Mouse (Mus musculus): Measurements from ENCODE around the gene Tmed9. TPM values are rescaled to one million over a fixed set of nuclear protein-coding genes. Genes with fewer than 3 reads are reported as not detected.
A peak's percentile ranks its signal among the peaks of the same experiment; 100 is the strongest.

Tmed9 gene
- polyA plus RNA-seq, 1 experiment from 2014 or later = 55.6 TPM

- peak overlapping the region; percentile 49 for H3K4me2 ChIP-seq (ENCODE audit: low read depth, low read length)
- WGBS = 5% methylated on average over 29 of the region's 29 CpGs
- peak overlapping the region; percentile 87 for H3K4me3 ChIP-seq (ENCODE audit: low read depth, low read length)
- no peaks in the 10 kb centered on the region for H3K27me3 ChIP-seq (ENCODE audit: control insufficient read depth, insufficient read depth, low read length)
- no peaks in the 10 kb centered on the region; the same call in 1 of the 2 replicates for H3K4me1 ChIP-seq (ENCODE audit: control insufficient read depth, insufficient read depth, low read length)
- peak; percentile 98 for DNase-seq (ENCODE audit: low spot score)
- no peaks in the 10 kb centered on the region for H3K9me3 ChIP-seq (replicated peaks; ENCODE audit: control insufficient read depth, low read length)
- H3K9ac ChIP-seq (replicated peaks; ENCODE audit: low read length) = peak overlapping the region; percentile 87
- H3K36me3 ChIP-seq (replicated peaks; ENCODE audit: control insufficient read depth, insufficient read depth, low read depth, low read length) = peaks cover 8% of the 10 kb centered on the region
- 0 out of 2 replicates have a peak overlapping the region, but pooled peaks have one; percentile 47 for H3K27ac ChIP-seq (replicated peaks; ENCODE audit: low read depth, low read length)
- peak; percentile 99 for ATAC-seq (replicated peaks; ENCODE audit: insufficient number of reproducible peaks, low FRiP score, low TSS enrichment, low read depth)
Observed at GRCm38 (mm10) chr13:55592512-55593253, 19.2 kb downstream of the Tmed9 start.

- H3K4me2 ChIP-seq (ENCODE audit: low read depth, low read length) = peak overlapping the region; percentile 49
- no peaks in the 10 kb centered on the region for H3K9me3 ChIP-seq (replicated peaks; ENCODE audit: control insufficient read depth, low read length)
- ATAC-seq (replicated peaks; ENCODE audit: insufficient number of reproducible peaks, low FRiP score, low TSS enrichment, low read depth) (peak; percentile 51), DNase-seq (ENCODE audit: low spot score) (no peak)
- peak overlapping the region; percentile 47; the same call in 1 of the 2 replicates for H3K27ac ChIP-seq (replicated peaks; ENCODE audit: low read depth, low read length)
- H3K27me3 ChIP-seq (ENCODE audit: control insufficient read depth, insufficient read depth, low read length) = no peaks in the 10 kb centered on the region
- WGBS = under 1% methylated on average over 31 of the region's 31 CpGs
- peaks cover 8% of the 10 kb centered on the region for H3K36me3 ChIP-seq (replicated peaks; ENCODE audit: control insufficient read depth, insufficient read depth, low read depth, low read length)
- H3K4me1 ChIP-seq (ENCODE audit: control insufficient read depth, insufficient read depth, low read length) = no peaks in the 10 kb centered on the region; the same call in 1 of the 2 replicates
- peak overlapping the region; percentile 87 for H3K4me3 ChIP-seq (ENCODE audit: low read depth, low read length)
- peak overlapping the region; percentile 87 for H3K9ac ChIP-seq (replicated peaks; ENCODE audit: low read length)
Observed at GRCm38 (mm10) chr13:55593254-55593747, 19.8 kb downstream of the Tmed9 start.

GRCm38 (mm10) chr13:55595375-55595774 is 21.8 kb downstream of the Tmed9 start:
- H3K9ac ChIP-seq (replicated peaks; ENCODE audit: low read length) = no peak overlapping the region
- WGBS = 85% methylated on average over 12 of the region's 12 CpGs
- ATAC-seq (replicated peaks; ENCODE audit: insufficient number of reproducible peaks, low FRiP score, low TSS enrichment, low read depth) = no peak

GRCm38 (mm10) chr13:55596802-55597201 is 23.3 kb downstream of the Tmed9 start:
- peaks cover 2% of the 10 kb centered on the region for H3K4me1 ChIP-seq (ENCODE audit: control insufficient read depth, insufficient read depth, low read length)

More at GRCm38 (mm10) chr13:55595375-55595774, 21.8 kb downstream of the Tmed9 start:
- Histone ChIP-seq H3K27ac (replicated peaks; ENCODE audit: low read depth, low read length) (no peak overlapping the region), H3K4me3 (ENCODE audit: low read depth, low read length) (no peak overlapping the region), H3K27me3 (ENCODE audit: control insufficient read depth, insufficient read depth, low read length) (no peaks in the 10 kb centered on the region), H3K4me1 (ENCODE audit: control insufficient read depth, insufficient read depth, low read length) (peaks cover 2% of the 10 kb centered on the region), H3K4me2 (ENCODE audit: low read depth, low read length) (no peak overlapping the region), H3K36me3 (replicated peaks; ENCODE audit: control insufficient read depth, insufficient read depth, low read depth, low read length) (peaks cover 8% of the 10 kb centered on the region), H3K9me3 (replicated peaks; ENCODE audit: control insufficient read depth, low read length) (no peaks in the 10 kb centered on the region)
- DNase-seq (ENCODE audit: low spot score) = no peak

GRCm38 (mm10) chr13:55599566-55600540 is 26.3 kb downstream of the Tmed9 start, which contains the start of gene B4galt7:
TSS of gene B4galt7 (plus strand) at chr13:55599896.
- Histone ChIP-seq H3K4me1 (ENCODE audit: control insufficient read depth, insufficient read depth, low read length) (peaks cover 2% of the 10 kb centered on the region; the same call in 1 of the 2 replicates), H3K4me2 (ENCODE audit: low read depth, low read length) (peak within 1 kb of the TSS; percentile 38), H3K27me3 (ENCODE audit: control insufficient read depth, insufficient read depth, low read length) (no peaks in the 10 kb centered on the region), H3K4me3 (ENCODE audit: low read depth, low read length) (peak within 1 kb of the TSS; percentile 51), H3K36me3 (replicated peaks; ENCODE audit: control insufficient read depth, insufficient read depth, low read depth, low read length) (peaks cover 8% of the 10 kb centered on the region), H3K27ac (replicated peaks; ENCODE audit: low read depth, low read length) (no peak within 1 kb of the TSS), H3K9me3 (replicated peaks; ENCODE audit: control insufficient read depth, low read length) (no peaks in the 10 kb centered on the region), H3K9ac (replicated peaks; ENCODE audit: low read length) (peak within 1 kb of the TSS; percentile 61)
- ATAC-seq (replicated peaks; ENCODE audit: insufficient number of reproducible peaks, low FRiP score, low TSS enrichment, low read depth) (peak; percentile 79), DNase-seq (ENCODE audit: low spot score) (peak; percentile 83)
- 10% methylated on average over 49 of the region's 51 CpGs for WGBS

More at GRCm38 (mm10) chr13:55596802-55597201, 23.3 kb downstream of the Tmed9 start:
- ATAC-seq (replicated peaks; ENCODE audit: insufficient number of reproducible peaks, low FRiP score, low TSS enrichment, low read depth) (no peak), DNase-seq (ENCODE audit: low spot score) (no peak)
- Histone ChIP-seq H3K9ac (replicated peaks; ENCODE audit: low read length) (no peak overlapping the region), H3K4me3 (ENCODE audit: low read depth, low read length) (no peak overlapping the region), H3K27me3 (ENCODE audit: control insufficient read depth, insufficient read depth, low read length) (no peaks in the 10 kb centered on the region), H3K9me3 (replicated peaks; ENCODE audit: control insufficient read depth, low read length) (no peaks in the 10 kb centered on the region), H3K27ac (replicated peaks; ENCODE audit: low read depth, low read length) (no peak overlapping the region), H3K36me3 (replicated peaks; ENCODE audit: control insufficient read depth, insufficient read depth, low read depth, low read length) (peaks cover 8% of the 10 kb centered on the region), H3K4me2 (ENCODE audit: low read depth, low read length) (no peak overlapping the region)
- WGBS = 93% methylated on average over 12 of the region's 12 CpGs

- Histone ChIP-seq H3K27me3 (ENCODE audit: control insufficient read depth, insufficient read depth, low read length) (no peaks in the 10 kb centered on the region), H3K9ac (replicated peaks; ENCODE audit: low read length) (peak overlapping the region; percentile 61), H3K4me3 (ENCODE audit: low read depth, low read length) (peak overlapping the region; percentile 51), H3K4me1 (ENCODE audit: control insufficient read depth, insufficient read depth, low read length) (peaks cover 2% of the 10 kb centered on the region; the same call in 1 of the 2 replicates), H3K27ac (replicated peaks; ENCODE audit: low read depth, low read length) (no peak overlapping the region), H3K9me3 (replicated peaks; ENCODE audit: control insufficient read depth, low read length) (no peaks in the 10 kb centered on the region), H3K36me3 (replicated peaks; ENCODE audit: control insufficient read depth, insufficient read depth, low read depth, low read length) (peaks cover 8% of the 10 kb centered on the region), H3K4me2 (ENCODE audit: low read depth, low read length) (peak overlapping the region; percentile 38)
- 26% methylated on average over 9 of the region's 9 CpGs for WGBS
- no peak for DNase-seq (ENCODE audit: low spot score)
- ATAC-seq (replicated peaks; ENCODE audit: insufficient number of reproducible peaks, low FRiP score, low TSS enrichment, low read depth) = no peak
Observed at GRCm38 (mm10) chr13:55600657-55601056, 27.1 kb downstream of the Tmed9 start.

GRCm38 (mm10) chr13:55601611-55602010 is 28.1 kb downstream of the Tmed9 start:
- Histone ChIP-seq H3K27me3 (ENCODE audit: control insufficient read depth, insufficient read depth, low read length) (no peaks in the 10 kb centered on the region), H3K4me3 (ENCODE audit: low read depth, low read length) (no peak overlapping the region), H3K27ac (replicated peaks; ENCODE audit: low read depth, low read length) (no peak overlapping the region), H3K36me3 (replicated peaks; ENCODE audit: control insufficient read depth, insufficient read depth, low read depth, low read length) (peaks cover 5% of the 10 kb centered on the region), H3K4me1 (ENCODE audit: control insufficient read depth, insufficient read depth, low read length) (peaks cover 2% of the 10 kb centered on the region; the same call in 1 of the 2 replicates), H3K9ac (replicated peaks; ENCODE audit: low read length) (no peak overlapping the region), H3K4me2 (ENCODE audit: low read depth, low read length) (no peak overlapping the region), H3K9me3 (replicated peaks; ENCODE audit: control insufficient read depth, low read length) (no peaks in the 10 kb centered on the region)
- 5% methylated on average over 3 of the region's 3 CpGs for WGBS
- no peak for ATAC-seq (replicated peaks; ENCODE audit: insufficient number of reproducible peaks, low FRiP score, low TSS enrichment, low read depth)
- peak; percentile 87 for DNase-seq (ENCODE audit: low spot score)
